Mouse (Mus musculus): Measurements from ENCODE around the gene Rufy3. TPM values are rescaled to one million over a fixed set of nuclear protein-coding genes. Genes with fewer than 3 reads are reported as not detected.
A peak's percentile ranks its signal among the peaks of the same experiment; 100 is the strongest.
"Not testable (repeated sequence)": the region's sequence is repeated elsewhere in the genome, so short reads cannot be mapped to it uniquely, and the experiment has no call there.

Gene Rufy3
- 121 and 149 TPM in 2 replicates for polyA plus RNA-seq (2014; fragmentation: Nextera tagmentation; extraction: Ambion mirVana)

DNA sequence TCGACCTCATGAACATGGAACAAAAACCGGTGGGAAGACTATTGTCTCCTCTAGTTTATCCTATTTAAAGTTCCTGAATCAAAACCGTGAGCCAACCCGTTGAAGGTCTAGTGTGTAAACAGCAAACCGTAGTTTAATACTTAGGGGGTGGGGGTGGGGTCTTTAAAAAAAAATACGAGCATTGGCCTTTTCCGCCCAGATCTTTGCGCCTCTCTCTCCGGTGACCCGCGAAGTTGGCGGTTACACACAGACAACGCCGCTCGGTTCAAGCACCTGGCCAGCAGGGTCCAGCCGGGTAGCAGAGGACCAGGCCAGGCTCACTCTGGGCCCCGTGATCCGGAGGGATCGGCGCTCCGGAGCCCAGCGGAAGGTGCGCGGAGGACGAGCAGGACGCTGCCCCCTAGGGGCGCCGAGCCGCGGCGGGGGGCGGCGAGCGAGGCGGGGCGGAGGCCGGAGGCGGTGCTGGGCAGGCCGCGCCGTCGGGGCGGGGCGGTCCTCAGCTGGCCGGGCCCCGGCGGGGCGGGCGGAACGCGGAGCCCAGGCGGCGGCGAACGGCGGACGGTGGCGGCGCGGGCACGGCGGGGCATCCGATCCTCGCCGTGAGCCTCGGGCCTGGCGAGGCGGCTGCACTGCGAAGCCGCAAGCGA lies at the start of gene Rufy3:
Gene Rufy3 (plus strand): TSS at position 540 of the 647 bp plus-strand sequence.
- Histone ChIP-seq H3K27me3 (ENCODE audit: control insufficient read depth, insufficient read depth, low read length) (no peaks in the 10 kb centered on the region), H3K36me3 (ENCODE audit: control insufficient read depth, insufficient read depth, low read length) (no peaks in the 10 kb centered on the region), H3K4me1 (ENCODE audit: control insufficient read depth, insufficient read depth, low read length) (peaks cover 7% of the 10 kb centered on the region; the same call in 1 of the 2 replicates), H3K9ac (ENCODE audit: low read length) (peak within 1 kb of the TSS; percentile 89), H3K27ac (ENCODE audit: low read depth, low read length) (peak within 1 kb of the TSS; percentile 75), H3K9me3 (ENCODE audit: control insufficient read depth, low read length) (no peaks in the 10 kb centered on the region), H3K4me3 (ENCODE audit: low read depth, low read length) (peak within 1 kb of the TSS; percentile 92), H3K4me2 (peak within 1 kb of the TSS; percentile 54)
- WGBS: under 1% methylated on average over 36 of the region's 71 CpGs
- peak; percentile 93 for ATAC-seq (ENCODE audit: low FRiP score)
- peak; percentile 95 for DNase-seq (ENCODE audit: low spot score, missing footprints)

DNA sequence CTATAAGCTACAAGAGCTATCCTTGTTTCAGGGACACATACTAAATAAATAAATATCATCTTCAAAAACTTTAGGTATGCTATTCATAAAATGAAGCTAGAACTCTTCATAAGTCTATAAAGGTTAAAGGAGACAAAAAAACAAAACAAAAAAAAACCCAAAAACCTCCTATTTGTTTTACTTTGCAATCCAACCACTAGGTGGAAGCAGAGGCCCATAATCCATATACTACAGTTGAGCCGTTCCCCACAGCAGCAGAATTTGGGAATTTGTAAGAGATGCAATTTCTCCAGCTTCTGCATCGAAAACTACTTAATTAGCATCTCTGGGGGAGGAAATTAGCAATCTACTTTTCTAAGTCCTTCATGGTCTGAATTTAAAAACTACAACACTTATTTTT lies 45.6 kb upstream of the Rufy3 start:
- DNase-seq (ENCODE audit: low spot score, missing footprints): peak; percentile 91
- no peak overlapping the region for H3K4me2 ChIP-seq
- H3K9me3 ChIP-seq (ENCODE audit: control insufficient read depth, low read length): no peaks in the 10 kb centered on the region
- no peaks in the 10 kb centered on the region for H3K27me3 ChIP-seq (ENCODE audit: control insufficient read depth, insufficient read depth, low read length)
- ATAC-seq (ENCODE audit: low FRiP score): peak; percentile 59
- no peak overlapping the region for H3K4me3 ChIP-seq (ENCODE audit: low read depth, low read length)
- H3K27ac ChIP-seq (ENCODE audit: low read depth, low read length): no peak overlapping the region
- 12% methylated on average over 2 of the region's 2 CpGs for WGBS
- H3K9ac ChIP-seq (ENCODE audit: low read length): no peak overlapping the region
- H3K4me1 ChIP-seq (ENCODE audit: control insufficient read depth, insufficient read depth, low read length): no peaks in the 10 kb centered on the region
- no peaks in the 10 kb centered on the region for H3K36me3 ChIP-seq (ENCODE audit: control insufficient read depth, insufficient read depth, low read length)

GRCm38 (mm10) chr5:88527657-88528056 lies 37.2 kb upstream of the Rufy3 start, which contains the start of gene Jchain:
Gene Jchain, minus strand, starts transcription at chr5:88527891.
- Histone ChIP-seq H3K27ac (ENCODE audit: low read depth, low read length) (no peak within 1 kb of the TSS), H3K4me3 (ENCODE audit: low read depth, low read length) (no peak within 1 kb of the TSS), H3K9me3 (ENCODE audit: control insufficient read depth, low read length) (no peaks in the 10 kb centered on the region), H3K9ac (ENCODE audit: low read length) (no peak within 1 kb of the TSS), H3K4me1 (ENCODE audit: control insufficient read depth, insufficient read depth, low read length) (no peaks in the 10 kb centered on the region), H3K4me2 (no peak within 1 kb of the TSS), H3K36me3 (ENCODE audit: control insufficient read depth, insufficient read depth, low read length) (no peaks in the 10 kb centered on the region), H3K27me3 (ENCODE audit: control insufficient read depth, insufficient read depth, low read length) (no peaks in the 10 kb centered on the region)
- 87% methylated on average over 3 of the region's 3 CpGs for WGBS
- DNase-seq (ENCODE audit: low spot score, missing footprints) (no peak), ATAC-seq (ENCODE audit: low FRiP score) (no peak)

DNA sequence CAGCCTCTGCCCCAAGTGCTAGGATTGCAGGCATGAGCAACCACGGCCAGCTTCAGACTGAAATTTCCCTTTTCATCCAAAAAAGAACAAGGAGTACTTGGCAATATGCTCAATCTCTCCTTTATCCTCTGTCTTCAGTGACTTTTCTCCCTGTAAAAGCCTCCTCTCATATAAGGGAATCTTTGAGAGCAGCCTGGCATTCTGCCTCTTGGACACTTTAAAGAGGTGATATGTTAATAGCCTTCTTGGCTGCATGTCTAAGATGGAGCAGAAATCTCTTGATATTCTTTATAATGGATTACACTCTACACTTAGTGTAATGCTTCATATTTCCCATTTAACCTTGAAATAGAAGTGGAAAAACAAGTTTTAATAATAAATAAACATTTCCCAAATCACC lies 33.9 kb upstream of the Rufy3 start:
- 66% methylated on average over 1 of the region's 1 CpGs for WGBS
- Histone ChIP-seq H3K27ac (ENCODE audit: low read depth, low read length) (no peak overlapping the region), H3K9me3 (ENCODE audit: control insufficient read depth, low read length) (no peaks in the 10 kb centered on the region), H3K36me3 (ENCODE audit: control insufficient read depth, insufficient read depth, low read length) (no peaks in the 10 kb centered on the region), H3K4me1 (ENCODE audit: control insufficient read depth, insufficient read depth, low read length) (no peaks in the 10 kb centered on the region), H3K9ac (ENCODE audit: low read length) (no peak overlapping the region), H3K4me3 (ENCODE audit: low read depth, low read length) (no peak overlapping the region), H3K27me3 (ENCODE audit: control insufficient read depth, insufficient read depth, low read length) (no peaks in the 10 kb centered on the region), H3K4me2 (no peak overlapping the region)
- ATAC-seq (ENCODE audit: low FRiP score): no peak
- DNase-seq (ENCODE audit: low spot score, missing footprints): no peak

DNA sequence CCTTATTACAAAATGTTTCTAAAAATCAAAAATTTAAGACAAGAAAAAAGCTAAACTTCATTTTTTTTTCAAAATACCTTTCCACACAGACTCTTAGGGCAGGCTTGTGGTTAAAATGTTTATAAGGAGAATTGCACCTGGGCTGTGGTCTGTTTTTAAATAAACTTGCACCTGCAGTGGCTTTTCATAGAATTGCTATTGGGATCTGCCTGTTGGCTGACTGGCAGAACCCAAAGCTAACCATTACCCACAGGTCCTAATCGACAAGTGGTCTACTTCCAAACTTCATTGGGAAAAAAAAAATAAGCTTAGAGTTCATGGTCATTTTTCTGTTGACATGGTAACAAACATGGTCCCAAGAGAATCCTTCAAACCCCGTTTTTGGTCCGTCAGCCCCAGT lies 30.1 kb upstream of the Rufy3 start:
- no peaks in the 10 kb centered on the region for H3K9me3 ChIP-seq (ENCODE audit: control insufficient read depth, low read length)
- ATAC-seq (ENCODE audit: low FRiP score) (no peak), DNase-seq (ENCODE audit: low spot score, missing footprints) (no peak)
- no peaks in the 10 kb centered on the region for H3K36me3 ChIP-seq (ENCODE audit: control insufficient read depth, insufficient read depth, low read length)
- H3K4me2 ChIP-seq: no peak overlapping the region
- no peak overlapping the region for H3K9ac ChIP-seq (ENCODE audit: low read length)
- no peak overlapping the region for H3K27ac ChIP-seq (ENCODE audit: low read depth, low read length)
- H3K4me3 ChIP-seq (ENCODE audit: low read depth, low read length): no peak overlapping the region
- H3K27me3 ChIP-seq (ENCODE audit: control insufficient read depth, insufficient read depth, low read length): no peaks in the 10 kb centered on the region
- 80% methylated on average over 3 of the region's 3 CpGs for WGBS
- no peaks in the 10 kb centered on the region for H3K4me1 ChIP-seq (ENCODE audit: control insufficient read depth, insufficient read depth, low read length)

GRCm38 (mm10) chr5:88540845-88541244 lies 24.0 kb upstream of the Rufy3 start:
- H3K4me2 ChIP-seq: no peak overlapping the region
- H3K36me3 ChIP-seq (ENCODE audit: control insufficient read depth, insufficient read depth, low read length): no peaks in the 10 kb centered on the region
- ATAC-seq (ENCODE audit: low FRiP score) (no peak), DNase-seq (ENCODE audit: low spot score, missing footprints) (no peak)
- no peak overlapping the region for H3K27ac ChIP-seq (ENCODE audit: low read depth, low read length)
- H3K4me3 ChIP-seq (ENCODE audit: low read depth, low read length): no peak overlapping the region
- no peaks in the 10 kb centered on the region for H3K9me3 ChIP-seq (ENCODE audit: control insufficient read depth, low read length)
- H3K27me3 ChIP-seq (ENCODE audit: control insufficient read depth, insufficient read depth, low read length): no peaks in the 10 kb centered on the region
- H3K4me1 ChIP-seq (ENCODE audit: control insufficient read depth, insufficient read depth, low read length): no peaks in the 10 kb centered on the region
- no peak overlapping the region for H3K9ac ChIP-seq (ENCODE audit: low read length)

GRCm38 (mm10) chr5:88542651-88543282 lies 22.1 kb upstream of the Rufy3 start:
- ATAC-seq (ENCODE audit: low FRiP score): peak; percentile 75
- peak; percentile 85 for DNase-seq (ENCODE audit: low spot score, missing footprints)
- no peak overlapping the region for H3K27ac ChIP-seq (ENCODE audit: low read depth, low read length)
- no peak overlapping the region for H3K9ac ChIP-seq (ENCODE audit: low read length)
- no peak overlapping the region for H3K4me2 ChIP-seq
- H3K4me3 ChIP-seq (ENCODE audit: low read depth, low read length): no peak overlapping the region
- H3K4me1 ChIP-seq (ENCODE audit: control insufficient read depth, insufficient read depth, low read length): no peaks in the 10 kb centered on the region
- 64% methylated on average over 5 of the region's 5 CpGs for WGBS
- H3K27me3 ChIP-seq (ENCODE audit: control insufficient read depth, insufficient read depth, low read length): no peaks in the 10 kb centered on the region
- no peaks in the 10 kb centered on the region for H3K36me3 ChIP-seq (ENCODE audit: control insufficient read depth, insufficient read depth, low read length)
- H3K9me3 ChIP-seq (ENCODE audit: control insufficient read depth, low read length): no peaks in the 10 kb centered on the region

GRCm38 (mm10) chr5:88544411-88544810 lies 20.4 kb upstream of the Rufy3 start:
- H3K4me1 ChIP-seq (ENCODE audit: control insufficient read depth, insufficient read depth, low read length); DNase-seq (ENCODE audit: low spot score, missing footprints); ATAC-seq (ENCODE audit: low FRiP score); H3K9ac ChIP-seq (ENCODE audit: low read length); H3K9me3 ChIP-seq (ENCODE audit: control insufficient read depth, low read length); H3K4me3 ChIP-seq (ENCODE audit: low read depth, low read length); H3K4me2 ChIP-seq; H3K27me3 ChIP-seq (ENCODE audit: control insufficient read depth, insufficient read depth, low read length); H3K36me3 ChIP-seq (ENCODE audit: control insufficient read depth, insufficient read depth, low read length); H3K27ac ChIP-seq (ENCODE audit: low read depth, low read length): not testable (repeated sequence)
- WGBS: 87% methylated on average over 1 of the region's 1 CpGs

GRCm38 (mm10) chr5:88545536-88545935 lies 19.3 kb upstream of the Rufy3 start:
- Histone ChIP-seq H3K9ac (ENCODE audit: low read length) (no peak overlapping the region), H3K27ac (ENCODE audit: low read depth, low read length) (no peak overlapping the region)
- 88% methylated on average over 7 of the region's 7 CpGs for WGBS

More at GRCm38 (mm10) chr5:88545536-88545935, 19.3 kb upstream of the Rufy3 start:
- ATAC-seq (ENCODE audit: low FRiP score) (no peak), DNase-seq (ENCODE audit: low spot score, missing footprints) (no peak)
- H3K36me3 ChIP-seq (ENCODE audit: control insufficient read depth, insufficient read depth, low read length): no peaks in the 10 kb centered on the region
- no peak overlapping the region for H3K4me2 ChIP-seq
- H3K9me3 ChIP-seq (ENCODE audit: control insufficient read depth, low read length): no peaks in the 10 kb centered on the region
- H3K4me1 ChIP-seq (ENCODE audit: control insufficient read depth, insufficient read depth, low read length): no peaks in the 10 kb centered on the region
- no peaks in the 10 kb centered on the region for H3K27me3 ChIP-seq (ENCODE audit: control insufficient read depth, insufficient read depth, low read length)
- no peak overlapping the region for H3K4me3 ChIP-seq (ENCODE audit: low read depth, low read length)
